Mouse (Mus musculus) forebrain, embryonic 15.5 days (tissue): Measurements from ENCODE around the gene Gm11020. TPM values are rescaled to one million over a fixed set of nuclear protein-coding genes. Genes with fewer than 3 reads are reported as not detected.

Source experiments
- polyA plus RNA-seq: library from polyadenylated mRNA; unstranded; fragments of >200 nt; fragmentation: Nextera tagmentation; extraction: Ambion mirVana; gene quantifications from 2 replicates; pipeline ENCODE4 v1.2.1, GENCODE M21; 2015

The Gm11020 gene
- polyA plus RNA-seq, 1 experiment from 2014 or later, result not detected

Other genes starting within 250 kb of the Gm11020 start
- gene Cdh5, start 219.9 kb upstream of the Gm11020 start, polyA plus RNA-seq, result 9.0 and 9.3 TPM in 2 replicates
- 2.1 and 2.2 TPM in 2 replicates for gene Bean1, start 151.1 kb upstream of the Gm11020 start, polyA plus RNA-seq
- 46.8 and 50.8 TPM in 2 replicates for gene Tk2, start 73.0 kb upstream of the Gm11020 start, polyA plus RNA-seq
- 31.9 and 37.6 TPM in 2 replicates for gene Cklf, start 70.7 kb upstream of the Gm11020 start, polyA plus RNA-seq
- not detected in 2 replicates for gene Cmtm2a, start 28.4 kb upstream of the Gm11020 start, polyA plus RNA-seq
- not detected in 2 replicates for gene Gm45711, start 11.5 kb upstream of the Gm11020 start, polyA plus RNA-seq
- not detected in 2 replicates for gene Cmtm1, start 11.4 kb upstream of the Gm11020 start, polyA plus RNA-seq
- gene Cmtm2b, start 663 bp downstream of the Gm11020 start, polyA plus RNA-seq, result not detected in 2 replicates
- gene Cmtm3, start 17.8 kb downstream of the Gm11020 start, polyA plus RNA-seq, result 32.7 and 34.3 TPM in 2 replicates
- 2.6 and 2.9 TPM in 2 replicates for gene Cmtm4, start 74.2 kb downstream of the Gm11020 start, polyA plus RNA-seq
- gene Dync1li2, start 121.5 kb downstream of the Gm11020 start, polyA plus RNA-seq, result 124 and 128 TPM in 2 replicates
- 0.17 and 0.19 TPM in 2 replicates for gene Terb1, start 188.3 kb downstream of the Gm11020 start, polyA plus RNA-seq
- gene Nae1, start 213.1 kb downstream of the Gm11020 start, polyA plus RNA-seq, result 116 and 124 TPM in 2 replicates
- gene Car7, start 213.1 kb downstream of the Gm11020 start, polyA plus RNA-seq, result 1.7 and 2.0 TPM in 2 replicates